Mouse (Mus musculus) cerebellum, adult 18-20 months (tissue): ENCODE data around the gene Olfr1329.
"Not testable (repeated sequence)": the region's sequence is repeated elsewhere in the genome, so short reads cannot be mapped to it uniquely, and the experiment has no call there.

Source experiments
- DNase-seq, 2 experiments: peaks; one replicate each; pipeline ENCODE4 v3.0.0; 2021

Olfr1329 gene

GRCm38 (mm10) chr4:118917365-118917764 is at the start of gene Olfr1329:
Gene Olfr1329 (minus strand): TSS chr4:118917465.
- DNase-seq: not testable (repeated sequence)

- DNase-seq: peak; percentile 11 to 18
Observed at GRCm38 (mm10) chr4:118961141-118961628, 43.9 kb upstream of the Olfr1329 start, which contains the start of gene Lao1. Gene Lao1 (plus strand): TSS chr4:118961578.

GRCm38 (mm10) chr4:118958812-118959211 is 41.5 kb upstream of the Olfr1329 start:
- DNase-seq: no peak

- DNase-seq: no peak
Observed at GRCm38 (mm10) chr4:118938512-118938911, 21.2 kb upstream of the Olfr1329 start, which contains the start of gene Olfr1328. Gene Olfr1328 (minus strand): TSS chr4:118938612.

- DNase-seq: not testable (repeated sequence)
Observed at GRCm38 (mm10) chr4:118931326-118931725, 14.1 kb upstream of the Olfr1329 start.

- no peak for DNase-seq
Observed at GRCm38 (mm10) chr4:118901981-118902380, 15.3 kb downstream of the Olfr1329 start.

- no peak for DNase-seq
Observed at GRCm38 (mm10) chr4:118888297-118888696, 29.0 kb downstream of the Olfr1329 start, which contains the start of gene Olfr1330. Gene Olfr1330 (plus strand): TSS chr4:118888597.

- DNase-seq: peak in 1 of 2 experiments; percentile 6
Observed at GRCm38 (mm10) chr4:118867566-118867965, 49.7 kb downstream of the Olfr1329 start.
